Mouse (Mus musculus) midbrain, postnatal 0 days (tissue): Measurements from ENCODE around the gene Magea2. TPM values are rescaled to one million over a fixed set of nuclear protein-coding genes. Genes with fewer than 3 reads are reported as not detected.
"Not testable (repeated sequence)": the region's sequence is repeated elsewhere in the genome, so short reads cannot be mapped to it uniquely, and the experiment has no call there.

ENCODE experiments used
- ATAC-seq: fragments of 200-750 bp; cut with Nextera tagmentation; 2 replicates; pipeline ENCODE4 v1.8.0; 2017; ENCODE audit warnings: moderate number of reproducible peaks, mild to moderate bottlenecking, moderate TSS enrichment, moderate library complexity; ENCODE audit not compliant: low FRiP score
- DNase-seq: peaks from one replicate; pipeline ENCODE4 v3.0.0-alpha.2; 2015; ENCODE audit warnings: low spot score
- H3K27ac ChIP-seq: fragments of 300-500 bp; sonication (generic); 2 replicates; pipeline ENCODE4 v1.5.1; 2014; ENCODE audit warnings: low read depth, mild to moderate bottlenecking, low read length, mixed read lengths
- H3K27me3 ChIP-seq: fragments of 300-500 bp; sonication (generic); 2 replicates; pipeline ENCODE4 v1.6.1; 2014; ENCODE audit warnings: low read length, control low read depth, mixed read lengths; ENCODE audit not compliant: insufficient read depth
- H3K36me3 ChIP-seq: fragments of 300-500 bp; sonication (generic); 2 replicates; pipeline ENCODE4 v1.6.1; 2014; ENCODE audit warnings: low read length, control low read depth, mixed read lengths; ENCODE audit not compliant: insufficient read depth
- H3K4me1 ChIP-seq: fragments of 300-500 bp; sonication (generic); 2 replicates; pipeline ENCODE4 v1.6.1; 2014; ENCODE audit warnings: mild to moderate bottlenecking, control low read depth, antibody characterized with exemption, low read length, mixed read lengths; ENCODE audit not compliant: insufficient read depth
- H3K4me2 ChIP-seq: fragments of 300-500 bp; sonication (generic); 2 replicates; pipeline ENCODE4 v1.6.1; 2014; ENCODE audit warnings: low read depth, mild to moderate bottlenecking, low read length, mixed read lengths; ENCODE audit not compliant: poor library complexity, severe bottlenecking
- H3K4me3 ChIP-seq: fragments of 300-500 bp; sonication (generic); 2 replicates; pipeline ENCODE4 v1.5.1; 2014; ENCODE audit warnings: low read depth, mild to moderate bottlenecking, low read length, moderate library complexity
- H3K9ac ChIP-seq: fragments of 300-500 bp; sonication (generic); replicated peaks from 2 replicates; pipeline ENCODE4 v1.6.1; 2014; ENCODE audit warnings: mild to moderate bottlenecking, low read length, moderate library complexity, mixed read lengths; ENCODE audit not compliant: poor library complexity, severe bottlenecking
- H3K9me3 ChIP-seq: fragments of 300-500 bp; sonication (generic); 2 replicates; pipeline ENCODE4 v1.6.1; 2016; ENCODE audit warnings: low read length, control low read depth
- CTCF ChIP-seq: IDR thresholded peaks from 2 replicates; pipeline ENCODE4 v1.5.1; 2016; ENCODE audit warnings: antibody characterized with exemption, mild to moderate bottlenecking
- WGBS: fragments of 180-500 bp; shearing (Covaris S2); extraction: QIAGEN DNeasy Blood & Tissue Kit; methylation state at CpG from one replicate; pipeline ENCODE4 v1.1.7; 2014; 5-methylcytosine and 5-hydroxymethylcytosine counted together
- polyA plus RNA-seq: library from polyadenylated mRNA; unstranded; fragments of >200 nt; fragmentation: Nextera tagmentation; extraction: Ambion mirVana; gene quantifications from 2 replicates; pipeline ENCODE4 v1.2.1, GENCODE M21; 2015
- total RNA-seq: library from RNA; depleted of rRNA; stranded (reverse); fragments of >200 nt; gene quantifications from 2 replicates; pipeline ENCODE4 v1.2.3, GENCODE M21; 2014; rRNA removed

The Magea2 gene
- total RNA-seq (not detected in 2 replicates), polyA plus RNA-seq (not detected in 2 replicates)

DNA sequence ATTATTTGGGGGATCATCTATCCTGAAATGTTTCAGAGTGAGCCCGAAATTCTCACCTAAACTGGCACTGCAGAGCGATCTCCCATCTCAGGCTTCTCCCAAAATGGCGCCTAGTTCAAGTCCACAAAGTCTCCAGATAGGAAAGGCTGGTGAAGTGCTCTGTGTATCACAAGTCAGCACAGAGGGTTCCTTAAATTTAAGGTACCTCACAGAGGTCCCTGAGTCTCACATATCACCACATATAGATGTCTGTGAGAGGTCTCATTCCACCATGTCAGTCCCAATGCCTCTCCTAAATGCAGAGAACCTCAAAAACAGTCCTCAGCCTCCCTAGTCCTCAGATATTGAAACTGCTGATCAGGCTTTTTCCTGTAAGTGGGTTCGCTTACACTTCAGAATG lies at the start of gene Magea2:
Gene Magea2 (minus strand): TSS at position 101 of the 400 bp plus-strand sequence.
- not testable (repeated sequence) for ATAC-seq, H3K27ac ChIP-seq, H3K4me3 ChIP-seq, H3K9ac ChIP-seq, H3K4me1 ChIP-seq, H3K9me3 ChIP-seq, H3K27me3 ChIP-seq, DNase-seq, H3K36me3 ChIP-seq, H3K4me2 ChIP-seq
- WGBS = 86% methylated on average over 3 of the region's 4 CpGs

DNA sequence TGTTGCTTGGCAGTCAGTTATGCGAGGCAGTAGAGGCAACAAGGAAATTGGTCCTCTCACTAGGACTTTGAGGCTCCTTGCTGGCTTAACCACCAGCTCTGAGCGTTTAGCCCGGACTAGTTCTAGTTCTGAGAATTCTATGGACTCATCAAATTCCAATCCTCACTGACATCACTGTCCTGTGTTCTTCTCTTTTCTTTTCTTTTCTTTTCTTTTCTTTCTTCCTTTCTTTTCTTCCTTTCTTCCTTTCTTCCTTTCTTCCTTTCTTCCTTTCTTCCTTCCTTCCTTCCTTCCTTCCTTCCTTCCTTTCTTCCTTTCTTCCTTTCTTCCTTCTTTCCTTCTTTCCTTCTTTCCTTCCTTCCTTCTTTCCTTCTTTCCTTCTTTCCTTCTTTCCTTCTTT lies 34.8 kb upstream of the Magea2 start, which contains the start of gene Cldn34b2:
Gene Cldn34b2 (minus strand): TSS at position 101 of the 400 bp plus-strand sequence.
- H3K9ac ChIP-seq, H3K4me3 ChIP-seq, H3K27ac ChIP-seq, H3K27me3 ChIP-seq, H3K4me1 ChIP-seq, H3K36me3 ChIP-seq, ATAC-seq, H3K4me2 ChIP-seq, DNase-seq, H3K9me3 ChIP-seq: not testable (repeated sequence)
- 89% methylated on average over 3 of the region's 3 CpGs for WGBS

DNA sequence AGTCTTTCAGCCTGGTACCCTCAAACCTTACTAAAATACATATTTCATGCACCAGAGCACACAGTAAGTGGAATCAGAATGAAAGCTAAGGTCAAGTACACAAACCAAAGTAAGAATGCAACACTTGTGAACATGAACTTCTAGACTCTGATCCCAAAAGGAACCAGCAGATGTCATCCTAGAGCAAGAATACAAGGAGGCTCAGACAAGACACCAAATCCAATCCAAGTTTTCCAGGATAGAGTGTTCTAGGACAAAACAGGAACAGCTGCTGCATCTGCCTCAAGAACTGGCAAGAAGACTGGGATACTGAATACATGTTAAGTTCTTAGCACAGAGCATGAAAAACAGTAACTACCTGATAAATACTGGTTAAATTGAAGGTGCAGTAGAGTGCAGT lies 4.6 kb upstream of the Magea2 start:
- no peaks in the 10 kb centered on the region for H3K4me1 ChIP-seq
- no peak overlapping the region for H3K4me2 ChIP-seq
- H3K27me3 ChIP-seq = no peaks in the 10 kb centered on the region
- TF ChIP-seq CTCF = peak; percentile 65
- peak; percentile 1 for DNase-seq
- no peak overlapping the region for H3K9ac ChIP-seq
- ATAC-seq = no peak
- no peaks in the 10 kb centered on the region for H3K9me3 ChIP-seq
- H3K36me3 ChIP-seq = no peaks in the 10 kb centered on the region
- no peak overlapping the region for H3K27ac ChIP-seq
- H3K4me3 ChIP-seq = no peak overlapping the region

DNA sequence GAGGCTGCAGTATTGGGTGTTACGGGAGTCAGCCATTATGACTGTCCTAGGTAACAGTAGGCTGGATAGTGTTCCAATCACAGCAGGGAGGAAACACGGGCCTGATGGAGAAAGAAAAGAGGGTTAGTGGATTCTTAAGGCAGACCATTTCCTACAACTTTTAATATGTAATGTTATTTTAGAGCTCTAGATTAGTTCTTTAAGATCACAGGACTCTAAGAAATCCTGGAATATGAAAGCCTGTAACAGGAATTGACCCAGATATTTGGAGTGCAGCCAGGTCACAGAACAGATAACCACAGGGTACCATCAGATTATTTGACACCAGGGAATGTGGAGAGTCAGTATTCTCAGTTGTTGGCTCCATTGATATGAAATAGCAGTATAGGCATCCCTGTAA lies 3.8 kb downstream of the Magea2 start, which contains the start of gene Magea1:
Gene Magea1 (minus strand): TSS at position 101 of the 400 bp plus-strand sequence.
- 83% methylated on average over 1 of the region's 2 CpGs for WGBS
- not testable (repeated sequence) for ATAC-seq, H3K27me3 ChIP-seq

DNA sequence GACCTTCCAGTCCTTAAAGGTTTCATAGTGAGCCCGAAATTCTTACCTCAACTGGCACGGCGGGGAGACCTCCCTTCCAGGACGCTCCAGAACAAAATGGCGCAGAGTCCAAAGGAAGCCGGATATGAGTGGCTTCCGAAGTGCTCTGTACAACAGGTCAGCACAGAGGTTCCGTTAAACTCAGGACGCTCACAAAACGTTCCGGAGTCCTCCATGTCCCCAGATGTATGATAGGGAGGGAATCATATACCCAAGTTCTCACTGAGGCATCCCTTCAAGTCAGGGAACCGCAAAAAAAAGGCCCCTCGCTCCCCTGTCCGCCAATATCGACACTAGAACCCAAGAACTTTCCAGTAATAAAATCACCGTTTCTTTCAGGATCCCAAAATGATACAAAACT lies 30.4 kb downstream of the Magea2 start, which contains the start of gene Magea5:
Gene Magea5 (minus strand): TSS at position 101 of the 400 bp plus-strand sequence.
- 86% methylated on average over 13 of the region's 16 CpGs for WGBS

More for the DNA sequence above, 3.8 kb downstream of the Magea2 start, which contains the start of gene Magea1:
- H3K4me3 ChIP-seq, H3K4me1 ChIP-seq, H3K27ac ChIP-seq, H3K4me2 ChIP-seq, H3K9me3 ChIP-seq, H3K9ac ChIP-seq, DNase-seq, H3K36me3 ChIP-seq: not testable (repeated sequence)

DNA sequence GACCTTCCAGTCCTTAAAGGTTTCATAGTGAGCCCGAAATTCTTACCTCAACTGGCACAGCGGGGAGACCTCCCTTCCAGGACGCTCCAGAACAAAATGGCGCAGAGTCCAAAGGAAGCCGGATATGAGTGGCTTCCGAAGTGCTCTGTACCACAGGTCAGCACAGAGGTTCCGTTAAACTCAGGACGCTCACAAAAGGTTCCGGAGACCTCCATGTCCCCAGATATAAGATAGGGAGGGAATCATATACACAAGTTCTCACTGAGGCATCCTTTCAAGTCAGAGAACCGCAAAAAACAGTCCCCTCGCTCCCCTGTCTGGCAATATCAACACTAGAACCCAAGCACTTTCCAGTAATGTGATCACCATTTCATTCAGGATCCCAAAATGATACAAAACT lies 97.7 kb downstream of the Magea2 start, which contains the start of gene Magea8:
Gene Magea8 (minus strand): TSS at position 101 of the 400 bp plus-strand sequence.
- H3K27me3 ChIP-seq, H3K9ac ChIP-seq, H3K4me2 ChIP-seq, DNase-seq, H3K27ac ChIP-seq, ATAC-seq, H3K36me3 ChIP-seq, H3K4me1 ChIP-seq, H3K9me3 ChIP-seq, H3K4me3 ChIP-seq: not testable (repeated sequence)
- 84% methylated on average over 9 of the region's 11 CpGs for WGBS

More for the DNA sequence above, 30.4 kb downstream of the Magea2 start, which contains the start of gene Magea5:
- H3K4me1 ChIP-seq, H3K36me3 ChIP-seq, H3K4me3 ChIP-seq, H3K4me2 ChIP-seq, H3K9me3 ChIP-seq, H3K27me3 ChIP-seq, H3K9ac ChIP-seq, H3K27ac ChIP-seq, ATAC-seq, DNase-seq: not testable (repeated sequence)

Other genes starting within 250 kb of the Magea2 start
- not detected in 2 replicates for gene Cldn34b1, start 203.4 kb downstream of the Magea2 start, total RNA-seq
- not detected in 2 replicates for gene Cldn34b1, start 203.4 kb downstream of the Magea2 start, polyA plus RNA-seq
- not detected in 2 replicates for gene Magea6, start 157.7 kb downstream of the Magea2 start, total RNA-seq
- not detected in 2 replicates for gene Magea6, start 157.7 kb downstream of the Magea2 start, polyA plus RNA-seq
- gene Magea3, start 144.2 kb downstream of the Magea2 start, total RNA-seq = not detected in 2 replicates
- gene Magea3, start 144.2 kb downstream of the Magea2 start, polyA plus RNA-seq = not detected in 2 replicates
- gene Magea8, start 97.8 kb downstream of the Magea2 start, total RNA-seq = not detected in 2 replicates
- not detected in 2 replicates for gene Magea8, start 97.8 kb downstream of the Magea2 start, polyA plus RNA-seq
- gene Magea5, start 30.5 kb downstream of the Magea2 start, total RNA-seq = not detected in 2 replicates
- not detected in 2 replicates for gene Magea5, start 30.5 kb downstream of the Magea2 start, polyA plus RNA-seq
- gene Magea1, start 3.9 kb downstream of the Magea2 start, total RNA-seq = not detected in 2 replicates
- gene Magea1, start 3.9 kb downstream of the Magea2 start, polyA plus RNA-seq = not detected in 2 replicates
- gene Cldn34b2, start 34.7 kb upstream of the Magea2 start, total RNA-seq = not detected in 2 replicates
- not detected in 2 replicates for gene Cldn34b2, start 34.7 kb upstream of the Magea2 start, polyA plus RNA-seq
- gene Sat1, start 122.8 kb upstream of the Magea2 start, total RNA-seq = 29.9 and 44.8 TPM in 2 replicates
- gene Sat1, start 122.8 kb upstream of the Magea2 start, polyA plus RNA-seq = 88.4 and 93.5 TPM in 2 replicates
- 30.8 and 34.4 TPM in 2 replicates for gene Acot9, start 168.8 kb upstream of the Magea2 start, total RNA-seq
- 51.7 and 54.0 TPM in 2 replicates for gene Acot9, start 168.8 kb upstream of the Magea2 start, polyA plus RNA-seq
- 61.7 and 74.6 TPM in 2 replicates for gene Prdx4, start 247.1 kb upstream of the Magea2 start, total RNA-seq
- gene Prdx4, start 247.1 kb upstream of the Magea2 start, polyA plus RNA-seq = 89.2 and 89.7 TPM in 2 replicates